Mouse (Mus musculus) left cerebral cortex, postnatal 10 days (tissue): ENCODE results near the gene Nxf2. TPM values are rescaled to one million over a fixed set of nuclear protein-coding genes. Genes with fewer than 3 reads are reported as not detected.

ENCODE experiments used
- total RNA-seq, 2 experiments: library from RNA; stranded (reverse); gene quantifications; 2 replicates each; pipeline ENCODE4 v1.2.3; 2021

Nxf2 gene
- total RNA-seq, 2 experiments from 2014 or later, result 0.19 to 0.22 TPM

Other genes with a start within 250 kb of the Nxf2 start
- 10 to 100 TPM; 58.2 to 72.7 TPM for gene Armcx1, start 246.8 kb downstream of the Nxf2 start, total RNA-seq
- 1 to 10 TPM; 7.0 to 8.9 TPM for gene Armcx6, start 213.3 kb downstream of the Nxf2 start, total RNA-seq
- 10 to 100 TPM; 82.9 to 91.2 TPM for gene Armcx3, start 208.2 kb downstream of the Nxf2 start, total RNA-seq
- gene Armcx2, start 155.5 kb downstream of the Nxf2 start, total RNA-seq, result 10 to 100 TPM; 90.3 to 94.4 TPM
- 1 to 10 TPM; 8.0 to 9.6 TPM for gene Zmat1, start 44.5 kb upstream of the Nxf2 start, total RNA-seq
- gene Gm15023, start 212.9 kb upstream of the Nxf2 start, total RNA-seq, result not detected
- 10 to 100 TPM; 60.6 to 89.5 TPM for gene Tceal6, start 245.9 kb upstream of the Nxf2 start, total RNA-seq